Mouse (Mus musculus) kidney, embryonic 15.5 days (tissue): ENCODE measurements around the gene Ankrd55. TPM values are rescaled to one million over a fixed set of nuclear protein-coding genes. Genes with fewer than 3 reads are reported as not detected.
A peak's percentile ranks its signal among the peaks of the same experiment; 100 is the strongest.

Experiments
- ATAC-seq: fragments of 200-750 bp; cut with Nextera tagmentation; replicated peaks from 2 replicates; pipeline ENCODE4 v1.8.0; 2017; ENCODE audit warnings: moderate TSS enrichment; ENCODE audit not compliant: low FRiP score
- H3K27ac ChIP-seq: fragments of 300-500 bp; sonication (generic); 2 replicates; pipeline ENCODE4 v1.5.1; 2015; ENCODE audit warnings: mild to moderate bottlenecking, inconsistent platforms
- H3K27me3 ChIP-seq: fragments of 300-500 bp; sonication (generic); 2 replicates; pipeline ENCODE4 v1.6.1; 2015; ENCODE audit warnings: inconsistent platforms
- H3K36me3 ChIP-seq: fragments of 300-500 bp; sonication (generic); 2 replicates; pipeline ENCODE4 v1.6.1; 2015; ENCODE audit warnings: inconsistent platforms
- H3K4me1 ChIP-seq: fragments of 300-500 bp; sonication (generic); 2 replicates; pipeline ENCODE4 v1.6.1; 2015; ENCODE audit warnings: inconsistent platforms
- H3K4me2 ChIP-seq: fragments of 300-500 bp; sonication (generic); 2 replicates; pipeline ENCODE4 v1.6.1; 2015; ENCODE audit warnings: moderate library complexity, mild to moderate bottlenecking, inconsistent platforms
- H3K4me3 ChIP-seq: fragments of 300-500 bp; sonication (generic); replicated peaks from 2 replicates; pipeline ENCODE4 v1.5.1; 2015; ENCODE audit warnings: mild to moderate bottlenecking, inconsistent platforms
- H3K9ac ChIP-seq: fragments of 300-500 bp; sonication (generic); 2 replicates; pipeline ENCODE4 v1.6.1; 2015; ENCODE audit warnings: mild to moderate bottlenecking, inconsistent platforms
- H3K9me3 ChIP-seq: fragments of 300-500 bp; sonication (generic); replicated peaks from 2 replicates; pipeline ENCODE4 v1.6.1; 2016; ENCODE audit warnings: inconsistent platforms
- WGBS: fragments of 180-500 bp; shearing (Covaris S2); methylation state at CpG from one replicate; pipeline ENCODE4 v1.1.7; 2015; ENCODE audit warnings: mixed read lengths; 5-methylcytosine and 5-hydroxymethylcytosine counted together
- polyA plus RNA-seq: library from polyadenylated mRNA; unstranded; fragments of >200 nt; fragmentation: Nextera tagmentation; extraction: Ambion mirVana; gene quantifications from 2 replicates; pipeline ENCODE4 v1.2.1, GENCODE M21; 2015

Ankrd55 gene
- polyA plus RNA-seq, 1 experiment from 2014 or later, result 0.31 TPM

DNA sequence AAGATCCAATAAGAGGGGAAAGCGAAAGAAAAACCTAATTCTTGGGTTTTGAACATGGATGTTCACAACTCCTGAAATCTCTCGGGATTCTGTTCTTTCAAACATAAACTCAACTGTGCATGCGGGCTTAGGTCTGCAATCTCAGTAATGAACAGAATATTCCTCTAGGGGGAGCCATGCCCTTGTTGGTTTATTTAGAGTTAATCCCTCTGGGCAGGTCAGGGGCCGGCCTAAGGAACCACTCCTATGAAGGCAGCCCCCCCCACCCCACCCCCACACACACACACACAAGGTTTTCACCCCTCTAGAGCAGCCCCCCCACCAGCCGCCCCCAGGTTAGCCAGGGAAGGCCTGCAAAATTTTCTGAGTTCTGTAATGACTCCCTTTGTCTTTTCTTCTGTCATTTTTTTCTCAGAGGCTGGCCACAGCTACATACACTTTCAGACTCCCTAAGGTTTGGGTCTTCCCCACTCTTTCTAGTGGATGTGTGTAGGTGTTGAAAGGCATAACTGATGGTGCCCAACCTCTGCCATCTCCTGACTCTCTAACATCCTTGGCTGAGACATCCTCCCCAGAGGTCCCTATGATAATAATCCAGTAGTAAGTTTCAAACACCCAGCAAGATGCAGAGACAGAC, 16.2 kb upstream of the Ankrd55 start:
- Histone ChIP-seq H3K27me3 (no peaks in the 10 kb centered on the region), H3K4me3 (no peak overlapping the region), H3K4me2 (no peak overlapping the region), H3K9me3 (no peaks in the 10 kb centered on the region), H3K9ac (no peak overlapping the region), H3K36me3 (no peaks in the 10 kb centered on the region), H3K27ac (no peak overlapping the region), H3K4me1 (no peaks in the 10 kb centered on the region)
- no peak; the same call in 1 of the 2 replicates for ATAC-seq
- WGBS, result 24% methylated on average over 5 of the region's 5 CpGs

DNA sequence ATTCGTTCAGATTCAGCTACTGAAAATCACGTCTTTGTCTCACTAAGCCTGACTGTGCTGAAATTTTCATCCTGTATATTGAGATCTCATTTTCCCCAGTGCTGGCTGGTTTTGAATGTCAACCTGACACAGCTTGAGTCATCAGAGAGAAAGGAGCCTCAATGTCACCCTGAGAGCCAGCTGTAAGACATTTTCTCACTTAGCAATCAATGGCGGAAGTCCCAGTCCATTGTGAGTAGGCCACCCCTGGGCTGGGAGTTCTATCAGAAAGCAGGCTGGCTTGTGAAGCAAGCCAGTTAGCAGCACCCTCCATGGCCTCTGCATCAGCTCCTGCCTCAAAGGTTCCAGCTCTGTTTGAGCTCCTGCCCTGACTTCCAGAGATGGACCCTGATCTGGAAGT, 13.6 kb upstream of the Ankrd55 start:
- Histone ChIP-seq H3K4me2 (no peak overlapping the region), H3K4me3 (no peak overlapping the region), H3K27me3 (no peaks in the 10 kb centered on the region), H3K27ac (no peak overlapping the region), H3K4me1 (0 out of 2 replicates have a peak, but pooled peaks cover 4% of the 10 kb centered on the region), H3K36me3 (no peaks in the 10 kb centered on the region), H3K9ac (no peak overlapping the region), H3K9me3 (no peaks in the 10 kb centered on the region)
- no peak for ATAC-seq
- 77% methylated on average over 3 of the region's 3 CpGs for WGBS

DNA sequence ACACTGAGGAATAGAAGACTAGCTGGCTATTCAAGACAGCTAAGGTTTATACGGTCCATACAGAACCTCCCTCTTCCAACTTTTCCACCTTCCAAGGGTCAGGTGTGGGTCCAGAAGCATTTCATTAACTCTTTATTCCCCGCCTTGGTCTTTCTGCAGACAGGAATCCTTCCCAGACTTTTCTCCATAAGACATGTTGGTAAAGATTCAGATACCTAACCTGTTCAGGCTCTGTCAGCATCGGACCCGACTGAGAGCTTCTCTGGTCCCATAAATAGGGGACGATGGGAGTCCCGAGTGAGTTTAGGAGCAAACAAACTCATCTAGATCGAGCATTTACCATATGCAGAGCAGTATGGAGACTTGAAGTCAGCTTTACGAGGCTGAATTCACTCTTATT, 12.3 kb upstream of the Ankrd55 start:
- Histone ChIP-seq H3K9me3 (no peaks in the 10 kb centered on the region), H3K27ac (no peak overlapping the region), H3K4me3 (no peak overlapping the region), H3K4me2 (no peak overlapping the region), H3K9ac (no peak overlapping the region), H3K4me1 (0 out of 2 replicates have a peak, but pooled peaks cover 4% of the 10 kb centered on the region), H3K27me3 (no peaks in the 10 kb centered on the region), H3K36me3 (no peaks in the 10 kb centered on the region)
- no peak for ATAC-seq
- WGBS, result 77% methylated on average over 8 of the region's 8 CpGs

GRCm38 (mm10) chr13:112277544-112277943, 10.7 kb upstream of the Ankrd55 start:
- WGBS, result 58% methylated on average over 5 of the region's 5 CpGs
- 0 out of 2 replicates have a peak, but pooled peaks cover 4% of the 10 kb centered on the region for H3K4me1 ChIP-seq
- no peak overlapping the region for H3K27ac ChIP-seq
- ATAC-seq, result no peak
- no peak overlapping the region for H3K4me3 ChIP-seq
- no peaks in the 10 kb centered on the region for H3K27me3 ChIP-seq
- H3K4me2 ChIP-seq, result no peak overlapping the region
- H3K36me3 ChIP-seq, result no peaks in the 10 kb centered on the region
- H3K9me3 ChIP-seq, result no peaks in the 10 kb centered on the region
- no peak overlapping the region for H3K9ac ChIP-seq

GRCm38 (mm10) chr13:112278251-112278650, 10.0 kb upstream of the Ankrd55 start:
- Histone ChIP-seq H3K9ac (no peak overlapping the region), H3K36me3 (no peaks in the 10 kb centered on the region), H3K4me2 (no peak overlapping the region), H3K9me3 (no peaks in the 10 kb centered on the region), H3K4me3 (no peak overlapping the region), H3K27me3 (no peaks in the 10 kb centered on the region), H3K27ac (no peak overlapping the region), H3K4me1 (0 out of 2 replicates have a peak, but pooled peaks cover 4% of the 10 kb centered on the region)
- WGBS, result 42% methylated on average over 7 of the region's 7 CpGs
- ATAC-seq, result no peak

GRCm38 (mm10) chr13:112287135-112287534, 1.1 kb upstream of the Ankrd55 start:
- peaks cover 13% of the 10 kb centered on the region for H3K4me1 ChIP-seq
- no peak for ATAC-seq
- H3K9me3 ChIP-seq, result no peaks in the 10 kb centered on the region
- WGBS, result 91% methylated on average over 1 of the region's 1 CpGs
- no peaks in the 10 kb centered on the region for H3K36me3 ChIP-seq
- H3K4me2 ChIP-seq, result no peak overlapping the region
- H3K27ac ChIP-seq, result no peak overlapping the region
- no peak overlapping the region for H3K9ac ChIP-seq
- H3K27me3 ChIP-seq, result 0 out of 2 replicates have a peak, but pooled peaks cover 7% of the 10 kb centered on the region
- no peak overlapping the region for H3K4me3 ChIP-seq

- Histone ChIP-seq H3K4me2 (peak overlapping the region; percentile 58), H3K4me3 (peak overlapping the region; percentile 23; the same call in 1 of the 2 replicates), H3K36me3 (no peaks in the 10 kb centered on the region), H3K4me1 (peaks cover 13% of the 10 kb centered on the region), H3K27ac (no peak overlapping the region), H3K27me3 (0 out of 2 replicates have a peak, but pooled peaks cover 7% of the 10 kb centered on the region), H3K9ac (no peak overlapping the region), H3K9me3 (no peaks in the 10 kb centered on the region)
- WGBS, result 49% methylated on average over 6 of the region's 6 CpGs
- peak; percentile 4; the same call in 1 of the 2 replicates for ATAC-seq
These were observed 553 bp upstream of the Ankrd55 start for GRCm38 (mm10) chr13:112287571-112288224.

- Histone ChIP-seq H3K4me3 (no peak overlapping the region), H3K36me3 (no peaks in the 10 kb centered on the region), H3K27ac (no peak overlapping the region), H3K27me3 (0 out of 2 replicates have a peak, but pooled peaks cover 7% of the 10 kb centered on the region), H3K9ac (no peak overlapping the region), H3K4me2 (no peak overlapping the region), H3K9me3 (no peaks in the 10 kb centered on the region), H3K4me1 (peaks cover 13% of the 10 kb centered on the region)
- no peak for ATAC-seq
- 68% methylated on average over 9 of the region's 9 CpGs for WGBS
These were observed 1.1 kb downstream of the Ankrd55 start for GRCm38 (mm10) chr13:112289338-112289737.

DNA sequence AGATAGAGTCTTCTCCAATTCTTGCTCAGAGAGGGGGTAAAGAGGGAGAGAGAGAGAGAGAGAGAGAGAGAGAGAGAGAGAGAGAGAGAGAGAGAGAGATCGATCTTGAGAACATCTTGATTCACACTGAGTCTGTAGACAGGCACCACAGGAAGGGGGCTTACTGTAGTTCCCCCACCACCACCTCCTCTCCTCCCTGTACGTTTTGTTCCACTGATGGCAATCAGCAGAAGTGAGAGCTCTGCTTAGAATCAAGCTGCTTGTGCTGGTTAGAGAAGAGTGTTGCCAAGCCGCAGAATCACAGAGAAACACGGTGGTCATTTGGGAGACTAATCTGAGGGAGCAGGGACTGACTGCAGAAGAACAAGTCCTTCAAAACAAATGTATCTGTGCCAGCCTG, 1.7 kb downstream of the Ankrd55 start:
- Histone ChIP-seq H3K9me3 (no peaks in the 10 kb centered on the region), H3K27ac (no peak overlapping the region), H3K4me2 (no peak overlapping the region), H3K27me3 (0 out of 2 replicates have a peak, but pooled peaks cover 7% of the 10 kb centered on the region), H3K36me3 (no peaks in the 10 kb centered on the region), H3K4me3 (no peak overlapping the region), H3K4me1 (peaks cover 13% of the 10 kb centered on the region), H3K9ac (no peak overlapping the region)
- 55% methylated on average over 4 of the region's 4 CpGs for WGBS
- ATAC-seq, result no peak

DNA sequence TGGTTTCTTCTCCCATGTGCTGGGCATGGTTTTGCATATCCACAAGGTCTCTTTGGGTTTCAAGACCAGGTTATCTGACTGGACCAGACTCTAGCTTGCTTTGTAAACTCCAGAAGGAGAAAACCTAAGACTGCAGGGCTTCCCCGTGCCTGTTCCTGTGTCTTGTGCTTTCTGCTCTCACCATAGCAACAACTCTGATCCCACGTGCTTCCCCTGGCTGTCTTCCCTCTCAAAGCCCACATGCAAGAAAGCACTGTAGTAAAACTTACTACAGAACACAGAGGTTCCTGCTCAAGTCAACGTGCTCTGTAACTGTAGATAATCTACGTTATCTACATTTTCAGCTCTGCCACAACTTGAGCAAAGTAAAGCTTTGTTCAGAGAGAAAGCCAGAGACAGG, 4.2 kb downstream of the Ankrd55 start:
- Histone ChIP-seq H3K9ac (no peak overlapping the region), H3K9me3 (no peaks in the 10 kb centered on the region), H3K4me1 (peaks cover 13% of the 10 kb centered on the region), H3K36me3 (no peaks in the 10 kb centered on the region), H3K27me3 (0 out of 2 replicates have a peak, but pooled peaks cover 7% of the 10 kb centered on the region), H3K4me2 (no peak overlapping the region), H3K27ac (no peak overlapping the region), H3K4me3 (no peak overlapping the region)
- 75% methylated on average over 4 of the region's 4 CpGs for WGBS
- no peak for ATAC-seq

DNA sequence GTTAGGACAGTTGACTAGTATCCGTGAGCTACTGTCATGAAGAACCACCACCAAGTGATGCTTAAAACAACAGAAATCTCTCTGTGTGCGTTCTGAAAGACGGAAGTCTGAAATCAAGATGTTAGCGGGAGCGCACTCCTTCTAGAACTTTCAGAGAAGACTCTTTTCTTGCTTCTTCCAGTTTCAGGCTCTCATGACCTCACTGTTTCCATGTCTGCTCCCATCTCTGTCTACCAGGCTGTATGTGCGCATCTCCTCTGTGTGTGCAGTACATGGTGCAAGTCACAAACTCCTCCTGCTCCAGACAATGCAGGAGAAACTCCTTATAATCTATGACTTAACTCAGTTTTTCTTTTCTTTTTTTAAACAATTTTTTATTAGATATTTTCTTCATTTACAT, 4.8 kb downstream of the Ankrd55 start:
- Histone ChIP-seq H3K27me3 (0 out of 2 replicates have a peak, but pooled peaks cover 7% of the 10 kb centered on the region), H3K9ac (no peak overlapping the region), H3K4me2 (no peak overlapping the region), H3K27ac (no peak overlapping the region), H3K9me3 (no peaks in the 10 kb centered on the region), H3K4me3 (no peak overlapping the region), H3K36me3 (no peaks in the 10 kb centered on the region), H3K4me1 (peaks cover 7% of the 10 kb centered on the region)
- ATAC-seq, result no peak
- WGBS, result 96% methylated on average over 6 of the region's 6 CpGs

GRCm38 (mm10) chr13:112294446-112294845, 6.2 kb downstream of the Ankrd55 start:
- Histone ChIP-seq H3K27ac (no peak overlapping the region), H3K4me2 (no peak overlapping the region), H3K9ac (no peak overlapping the region), H3K4me3 (no peak overlapping the region), H3K9me3 (no peaks in the 10 kb centered on the region), H3K36me3 (no peaks in the 10 kb centered on the region), H3K4me1 (no peaks in the 10 kb centered on the region), H3K27me3 (0 out of 2 replicates have a peak, but pooled peaks cover 4% of the 10 kb centered on the region)
- WGBS, result 81% methylated on average over 6 of the region's 6 CpGs
- ATAC-seq, result no peak
